19 mouse cellular contexts compared by ENCODE assay signal in the genomic region with DNA sequence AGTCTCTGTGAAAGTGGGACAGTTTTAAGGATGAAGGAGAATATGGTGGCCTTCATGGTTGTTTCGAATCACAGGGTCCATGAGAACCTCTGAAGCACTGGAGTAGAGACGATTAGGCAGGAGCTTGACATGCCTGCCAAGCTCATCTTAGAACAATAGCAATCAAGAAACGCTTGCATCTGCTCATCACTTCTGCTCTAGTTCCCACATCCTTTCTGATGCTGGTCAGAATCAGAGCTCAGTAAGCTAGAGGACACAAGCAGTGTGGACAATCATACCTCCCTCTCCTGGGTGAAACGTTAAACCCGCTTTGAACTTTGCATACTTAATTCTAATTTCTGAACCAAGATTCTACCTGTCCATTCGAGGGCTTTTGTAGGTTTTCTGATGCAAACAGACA.
DNase-seq lines count a peak whose midpoint lies in the region; ATAC-seq lines count a peak whose summit lies in the region.
"Had no signal": no experiment of that assay in that cellular context is flagged by ENCODE, and none has a peak within 500 bp of the region (broad histone marks: within the 10 kb centered on the region; RNA-seq: fewer than 3 reads in every experiment).

No protein-coding gene starts in this region.

- H3K27ac ChIP-seq in lung, embryonic 15.5 days, result 0 out of 2 replicates have a peak overlapping the region, but pooled peaks have one; percentile 41
- H3K27ac ChIP-seq: embryonic facial prominence, embryonic 13.5 days; forebrain, embryonic 13.5 days; forebrain, embryonic 15.5 days had no signal

- no peak overlapping the region for H3K9ac ChIP-seq in lung, embryonic 15.5 days
- H3K9ac ChIP-seq: embryonic facial prominence, embryonic 13.5 days; forebrain, embryonic 13.5 days; forebrain, embryonic 15.5 days; forebrain, postnatal 0 days had no signal

- H3K4me1 ChIP-seq in lung, embryonic 15.5 days, result no peaks in the 10 kb centered on the region
- H3K4me1 ChIP-seq: embryonic facial prominence, embryonic 13.5 days; forebrain, embryonic 13.5 days; forebrain, embryonic 15.5 days had no signal

- no peak for ATAC-seq in lung, embryonic 15.5 days (ENCODE audit: borderline replicate concordance, extremely low read depth, low FRiP score, low TSS enrichment)
- ATAC-seq: activated CD4-positive, CD25-positive, alpha-beta regulatory T cell, adult 4 months; forebrain, embryonic 13.5 days; forebrain, embryonic 15.5 days; forebrain, postnatal 0 days; Patski had no signal

- no peak overlapping the region for H3K4me3 ChIP-seq in lung, embryonic 15.5 days
- H3K4me3 ChIP-seq: embryonic facial prominence, embryonic 13.5 days; forebrain, embryonic 13.5 days; forebrain, embryonic 15.5 days had no signal

- WGBS in lung, embryonic 15.5 days, result 82% methylated on average over 6 of the region's 6 CpGs

- H3K36me3 ChIP-seq in lung, embryonic 15.5 days, result no peaks in the 10 kb centered on the region
- H3K36me3 ChIP-seq: embryonic facial prominence, embryonic 13.5 days; forebrain, embryonic 15.5 days had no signal

- H3K9me3 ChIP-seq in lung, embryonic 15.5 days, result no peaks in the 10 kb centered on the region
- H3K9me3 ChIP-seq: embryonic facial prominence, embryonic 13.5 days; forebrain, embryonic 13.5 days; forebrain, embryonic 15.5 days had no signal

- intact Hi-C loops in left cerebral cortex, postnatal 4 days (cut with DNase I), result no loop called here

- no peak for DNase-seq in lung, postnatal 10 days
- peak; percentile 61 for DNase-seq in retina, embryonic 14.5 days (ENCODE audit: low spot score)
- DNase-seq in frontal cortex, postnatal 36 days (ENCODE audit: low spot score in 2 of 2), result no peak
- no peak for DNase-seq in left cerebral cortex, postnatal 4 days
- DNase-seq: adrenal gland, adult 8-10 months; adrenal gland, postnatal 14 days; adrenal gland, postnatal 36 days; cerebellum, adult 11-12 months; cerebellum, adult 2 months; cerebellum, adult 9-10 months; cerebellum, postnatal 10 days; cerebellum, postnatal 25 days; forebrain, postnatal 0 days had no signal

- H3K27me3 ChIP-seq in lung, embryonic 15.5 days, result no peaks in the 10 kb centered on the region
- H3K27me3 ChIP-seq: embryonic facial prominence, embryonic 13.5 days; forebrain, embryonic 13.5 days; forebrain, embryonic 15.5 days; Patski had no signal

- no peak overlapping the region for H3K4me2 ChIP-seq in lung, embryonic 15.5 days
- H3K4me2 ChIP-seq: embryonic facial prominence, embryonic 13.5 days; forebrain, embryonic 13.5 days; forebrain, embryonic 15.5 days had no signal
